Mouse (Mus musculus): ENCODE measurements around the gene Adm.

The Adm gene

GRCm38 (mm10) chr7:110668247-110668646 is 40.8 kb downstream of the Adm start:
- no peak for DNase-seq

DNA sequence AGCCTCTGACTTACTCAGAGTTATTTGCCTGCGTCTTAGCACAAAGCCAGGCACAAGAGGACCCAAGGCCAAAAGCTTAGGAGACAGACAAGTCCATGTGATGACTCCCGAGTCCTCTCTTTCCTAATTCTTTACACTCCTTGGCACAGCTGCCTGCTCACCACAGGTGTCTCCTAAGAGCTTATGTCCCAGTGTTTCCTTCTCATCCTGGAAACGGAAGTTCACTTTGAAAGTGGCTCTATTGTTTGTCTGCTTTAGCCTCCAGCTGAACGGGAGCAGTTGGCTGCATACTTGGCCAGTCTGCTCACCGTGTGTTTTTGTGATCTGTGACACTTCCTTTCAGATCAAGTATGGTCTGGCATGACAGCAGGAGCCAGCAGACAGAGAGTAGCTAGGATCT is 41.3 kb downstream of the Adm start:
- DNase-seq = no peak

- no peak for DNase-seq
Observed at GRCm38 (mm10) chr7:110671121-110671680, 43.7 kb downstream of the Adm start.
